Mouse (Mus musculus): ENCODE measurements around the gene Zfp119b. TPM values are rescaled to one million over a fixed set of nuclear protein-coding genes. Genes with fewer than 3 reads are reported as not detected.

Gene Zfp119b
- polyA plus RNA-seq, 1 experiment from 2014 or later: 6.2 TPM

DNA sequence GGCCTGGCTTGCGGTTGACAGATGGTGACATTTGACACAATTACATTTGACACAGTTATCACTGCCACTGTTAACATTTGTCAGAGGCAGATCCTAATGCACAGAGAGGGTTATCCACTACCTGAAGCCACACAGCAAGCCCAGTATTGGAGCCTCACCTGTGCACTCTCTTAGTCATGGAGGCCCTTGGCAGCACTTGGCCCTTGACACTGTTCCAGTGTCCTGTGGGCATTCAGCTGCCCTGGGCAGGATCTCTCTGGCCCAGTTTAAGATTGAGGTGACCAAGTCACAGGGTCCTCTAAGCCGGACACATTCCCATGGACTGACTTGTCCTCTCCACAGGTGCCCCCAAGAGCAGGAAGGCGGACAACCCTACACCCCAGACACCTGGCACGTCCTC is 17.9 kb upstream of the Zfp119b start:
- Histone ChIP-seq H3K9me3 (no peaks in the 10 kb centered on the region), H3K4me3 (no peak overlapping the region), H3K27ac (no peak overlapping the region), H3K4me2 (replicated peaks) (no peak overlapping the region), H3K27me3 (0 out of 2 replicates have a peak, but pooled peaks cover 6% of the 10 kb centered on the region), H3K9ac (no peak overlapping the region), H3K36me3 (peaks cover 40% of the 10 kb centered on the region), H3K4me1 (peaks cover 24% of the 10 kb centered on the region; the same call in 1 of the 2 replicates)
- ATAC-seq (ENCODE audit: insufficient number of reproducible peaks, insufficient read depth, low FRiP score, low TSS enrichment): no peak
- 90% methylated on average over 4 of the region's 4 CpGs for WGBS

DNA sequence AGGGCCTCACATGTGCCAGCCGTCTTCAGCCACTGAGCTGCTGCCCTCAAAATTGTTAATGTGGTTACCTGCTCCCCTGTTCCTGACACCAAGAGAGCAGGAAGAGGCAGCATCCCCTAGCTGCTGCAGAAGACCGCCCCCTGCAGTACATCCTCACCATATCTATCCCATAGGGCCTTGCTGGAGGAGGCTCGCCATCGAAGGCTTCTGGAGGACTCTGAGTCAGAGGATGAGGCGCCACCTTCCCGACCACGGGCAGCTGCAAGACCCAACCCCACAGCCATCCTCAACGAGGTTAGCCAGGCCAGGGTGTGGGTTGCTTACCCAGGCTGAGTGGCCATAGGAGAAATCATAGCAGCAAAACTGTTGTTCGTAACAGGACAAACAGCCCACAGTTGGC is 15.7 kb upstream of the Zfp119b start:
- no peak overlapping the region; the same call in 1 of the 2 replicates for H3K9ac ChIP-seq
- WGBS: 82% methylated on average over 9 of the region's 9 CpGs
- H3K9me3 ChIP-seq: no peaks in the 10 kb centered on the region
- no peak overlapping the region for H3K4me3 ChIP-seq
- H3K27me3 ChIP-seq: no peaks in the 10 kb centered on the region
- peaks cover 19% of the 10 kb centered on the region for H3K4me1 ChIP-seq
- H3K36me3 ChIP-seq: peaks cover 46% of the 10 kb centered on the region
- ATAC-seq (ENCODE audit: insufficient number of reproducible peaks, insufficient read depth, low FRiP score, low TSS enrichment): no peak
- no peak overlapping the region for H3K4me2 ChIP-seq (replicated peaks)
- H3K27ac ChIP-seq: no peak overlapping the region

DNA sequence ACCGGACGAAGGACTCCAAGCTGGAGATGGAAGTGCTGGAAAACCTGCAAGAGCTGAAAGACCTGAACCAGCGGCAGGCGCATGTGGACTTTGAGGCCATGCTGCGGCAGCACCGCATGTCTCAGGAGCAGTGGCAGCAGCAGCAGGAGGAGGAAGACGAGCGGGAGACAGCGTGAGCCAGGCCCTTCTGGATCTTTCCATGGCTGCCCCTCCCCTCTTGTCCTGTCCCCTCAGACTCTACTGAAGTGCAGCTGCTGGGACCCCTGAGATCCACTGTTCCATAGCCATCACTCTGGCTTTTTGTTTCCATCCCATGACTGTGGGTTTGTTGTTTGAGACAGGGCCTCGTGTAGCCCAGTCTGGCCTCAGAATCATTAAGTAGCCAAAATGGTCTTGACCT is 15.2 kb upstream of the Zfp119b start:
- Histone ChIP-seq H3K27me3 (no peaks in the 10 kb centered on the region), H3K9me3 (no peaks in the 10 kb centered on the region), H3K4me3 (no peak overlapping the region), H3K4me1 (peaks cover 17% of the 10 kb centered on the region), H3K27ac (no peak overlapping the region), H3K9ac (no peak overlapping the region), H3K4me2 (replicated peaks) (no peak overlapping the region), H3K36me3 (peaks cover 46% of the 10 kb centered on the region)
- no peak for ATAC-seq (ENCODE audit: insufficient number of reproducible peaks, insufficient read depth, low FRiP score, low TSS enrichment)
- 90% methylated on average over 10 of the region's 10 CpGs for WGBS

DNA sequence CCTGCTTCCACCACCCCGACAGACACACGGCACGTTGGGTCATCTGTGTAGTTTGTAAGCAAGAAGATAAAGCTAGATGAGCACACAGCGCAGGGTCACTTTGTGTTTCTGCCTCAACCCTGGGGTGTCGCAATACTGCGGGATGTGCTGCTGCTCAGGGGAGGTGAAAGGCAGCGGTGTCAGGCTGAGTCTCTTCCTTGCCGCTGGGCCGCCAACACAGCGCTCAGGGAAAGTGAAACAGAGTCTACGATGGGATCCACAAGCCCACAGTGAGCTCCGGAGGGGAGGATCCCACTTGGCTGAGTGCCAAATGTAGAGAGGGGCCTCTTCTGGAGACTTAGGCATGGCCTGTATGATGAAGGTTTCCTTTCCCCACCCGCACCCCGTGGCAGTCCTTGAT is 13.9 kb upstream of the Zfp119b start:
- H3K27ac ChIP-seq: no peak overlapping the region

DNA sequence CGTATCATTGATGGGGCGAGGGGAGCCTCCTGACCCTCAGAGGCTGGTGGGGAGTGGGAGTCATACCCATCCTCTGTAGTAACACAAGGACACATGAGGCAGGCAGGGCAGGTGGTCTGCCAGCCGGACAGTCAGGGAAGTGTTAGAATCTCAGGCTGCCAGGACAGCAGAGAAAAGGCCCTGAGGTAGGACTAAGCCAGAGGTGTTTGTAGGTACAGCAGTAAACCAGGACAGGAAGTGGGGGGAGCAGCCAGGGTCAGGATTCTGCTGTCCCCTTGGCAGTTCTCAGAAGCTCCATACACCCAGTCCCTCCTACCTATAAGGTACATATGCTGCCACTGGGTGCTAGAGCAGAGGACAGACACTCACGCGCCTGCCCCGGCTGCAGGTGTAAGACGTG is 12.3 kb upstream of the Zfp119b start:
- H3K27ac ChIP-seq: no peak overlapping the region
- H3K9ac ChIP-seq: no peak overlapping the region
- ATAC-seq (ENCODE audit: insufficient number of reproducible peaks, insufficient read depth, low FRiP score, low TSS enrichment): no peak
- H3K4me3 ChIP-seq: no peak overlapping the region
- H3K4me1 ChIP-seq: peaks cover 19% of the 10 kb centered on the region
- WGBS: 95% methylated on average over 7 of the region's 7 CpGs
- peaks cover 35% of the 10 kb centered on the region for H3K36me3 ChIP-seq
- no peak overlapping the region for H3K4me2 ChIP-seq (replicated peaks)
- H3K9me3 ChIP-seq: no peaks in the 10 kb centered on the region
- H3K27me3 ChIP-seq: no peaks in the 10 kb centered on the region

More for the DNA sequence above, 13.9 kb upstream of the Zfp119b start:
- H3K27me3 ChIP-seq: no peaks in the 10 kb centered on the region
- WGBS: 82% methylated on average over 14 of the region's 14 CpGs
- ATAC-seq (ENCODE audit: insufficient number of reproducible peaks, insufficient read depth, low FRiP score, low TSS enrichment): no peak
- H3K4me1 ChIP-seq: peaks cover 16% of the 10 kb centered on the region
- H3K36me3 ChIP-seq: peaks cover 46% of the 10 kb centered on the region
- no peak overlapping the region for H3K9ac ChIP-seq
- no peaks in the 10 kb centered on the region for H3K9me3 ChIP-seq
- no peak overlapping the region for H3K4me3 ChIP-seq
- no peak overlapping the region for H3K4me2 ChIP-seq (replicated peaks)

DNA sequence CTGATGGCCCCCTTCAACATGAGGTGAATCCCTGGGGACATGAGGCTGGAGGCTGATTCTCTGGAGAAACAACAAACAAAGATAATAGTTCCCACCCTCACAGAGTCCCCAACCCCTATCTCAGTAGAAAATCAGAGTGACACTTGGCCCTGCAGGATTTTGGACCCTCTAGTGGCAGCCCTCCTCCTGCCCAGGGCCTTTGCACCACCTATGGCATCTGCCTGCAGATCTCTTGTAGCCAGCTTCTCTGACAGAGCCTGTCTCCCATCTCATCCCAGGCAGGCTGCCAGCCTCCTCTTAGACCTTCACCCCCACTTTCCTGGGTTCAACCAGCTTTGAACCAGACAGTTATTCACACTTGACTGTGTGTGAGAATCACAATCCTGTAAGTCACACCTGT is 11.5 kb upstream of the Zfp119b start:
- Histone ChIP-seq H3K27me3 (no peaks in the 10 kb centered on the region), H3K9ac (no peak overlapping the region), H3K4me1 (peaks cover 21% of the 10 kb centered on the region), H3K27ac (no peak overlapping the region), H3K4me2 (replicated peaks) (no peak overlapping the region), H3K36me3 (peaks cover 28% of the 10 kb centered on the region), H3K9me3 (no peaks in the 10 kb centered on the region), H3K4me3 (no peak overlapping the region)
- no peak for ATAC-seq (ENCODE audit: insufficient number of reproducible peaks, insufficient read depth, low FRiP score, low TSS enrichment)

DNA sequence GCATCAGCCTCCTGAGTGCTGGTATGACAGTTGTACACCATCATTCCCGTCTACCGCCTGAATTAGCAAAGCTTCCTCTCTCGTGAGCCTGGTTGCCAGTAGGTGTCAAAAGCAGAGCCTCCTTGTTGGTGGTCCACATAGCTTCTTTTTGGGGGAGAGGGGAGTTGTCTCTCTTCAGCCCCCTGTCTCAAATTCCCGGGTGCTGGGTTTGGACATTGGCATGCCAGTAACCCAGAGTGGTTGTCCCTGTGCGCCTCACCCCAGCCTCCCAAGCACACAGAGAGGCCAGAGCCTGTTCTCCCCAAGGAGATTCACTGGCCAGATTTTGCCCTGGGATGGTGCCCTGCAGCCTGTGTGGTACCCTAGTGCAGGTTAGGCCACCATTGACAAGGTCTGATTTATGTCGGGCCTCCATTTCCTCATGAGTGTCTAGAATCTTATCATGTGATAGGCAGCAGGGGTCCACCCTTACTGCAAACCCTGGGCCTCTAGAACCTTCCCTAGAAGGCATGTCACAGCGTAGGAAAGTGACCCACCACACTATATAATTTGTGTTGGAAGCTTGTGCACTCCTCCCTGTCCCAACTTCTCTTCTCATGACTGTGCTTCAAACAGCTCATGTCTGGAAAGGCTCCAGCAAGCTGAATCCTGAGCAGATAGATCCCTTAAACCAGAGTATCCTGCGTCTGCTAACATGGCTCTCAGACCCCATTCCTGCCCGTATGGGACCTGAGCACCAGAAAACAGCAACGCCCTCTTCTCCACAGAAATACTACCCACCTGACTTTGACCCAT is 10.8 kb upstream of the Zfp119b start:
- no peak for ATAC-seq (ENCODE audit: insufficient number of reproducible peaks, insufficient read depth, low FRiP score, low TSS enrichment)
- H3K9me3 ChIP-seq: no peaks in the 10 kb centered on the region
- 79% methylated on average over 10 of the region's 10 CpGs for WGBS
- peak overlapping the region; percentile 41 for H3K4me3 ChIP-seq
- H3K27me3 ChIP-seq: peaks cover under 1% of the 10 kb centered on the region; the same call in 1 of the 2 replicates
- peak overlapping the region; percentile 92 for H3K27ac ChIP-seq
- H3K4me1 ChIP-seq: peaks cover 21% of the 10 kb centered on the region
- peak overlapping the region; percentile 74 for H3K4me2 ChIP-seq (replicated peaks)
- peaks cover 24% of the 10 kb centered on the region for H3K36me3 ChIP-seq
- 0 out of 2 replicates have a peak overlapping the region, but pooled peaks have one; percentile 12 for H3K9ac ChIP-seq

DNA sequence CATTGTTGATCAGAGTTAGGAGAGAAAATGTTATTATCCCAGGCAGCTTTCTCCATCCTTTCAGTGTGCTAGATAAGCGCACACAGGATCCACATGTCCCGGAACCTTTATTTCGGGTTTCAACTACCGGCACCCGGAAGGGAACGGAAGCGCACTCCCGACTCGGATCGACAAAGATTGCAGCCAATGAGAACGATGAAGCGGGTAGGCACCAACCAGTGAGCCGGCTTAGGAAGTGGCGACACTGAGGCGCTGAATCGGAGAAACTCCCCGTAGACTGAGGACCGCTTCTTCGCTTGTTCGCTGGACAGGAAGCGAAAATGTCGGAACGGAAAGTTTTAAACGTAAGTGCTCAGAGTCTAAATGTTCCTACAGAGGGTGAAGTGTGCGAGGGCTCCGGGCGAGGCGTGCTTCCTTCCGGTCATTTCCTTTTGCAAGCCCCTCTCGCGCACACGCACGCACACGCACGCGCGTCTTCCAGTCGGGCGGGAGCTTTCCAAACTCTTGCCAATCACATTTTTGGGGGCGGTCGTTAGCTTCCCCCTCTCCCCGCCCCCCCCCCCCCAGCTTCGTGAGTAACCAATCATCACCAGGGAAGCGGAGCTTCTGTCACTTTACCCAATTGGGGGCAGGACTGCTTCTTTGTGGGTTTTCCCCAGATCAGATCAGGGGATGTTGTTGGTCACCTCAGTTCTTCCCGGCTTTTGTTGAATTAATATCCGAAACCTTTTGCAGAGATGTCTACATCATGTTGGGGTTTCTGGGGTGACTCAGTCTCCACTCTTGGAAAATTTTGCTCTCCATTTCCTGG is 9.8 kb upstream of the Zfp119b start, which contains the start of gene Yju2:
TSS of gene Yju2 (plus strand) at position 182 of the 811 bp plus-strand sequence.
- Histone ChIP-seq H3K4me1 (peaks cover 21% of the 10 kb centered on the region), H3K9ac (peak within 1 kb of the TSS; percentile 58)
- peak; percentile 88 for ATAC-seq (ENCODE audit: insufficient number of reproducible peaks, insufficient read depth, low FRiP score, low TSS enrichment)

DNA sequence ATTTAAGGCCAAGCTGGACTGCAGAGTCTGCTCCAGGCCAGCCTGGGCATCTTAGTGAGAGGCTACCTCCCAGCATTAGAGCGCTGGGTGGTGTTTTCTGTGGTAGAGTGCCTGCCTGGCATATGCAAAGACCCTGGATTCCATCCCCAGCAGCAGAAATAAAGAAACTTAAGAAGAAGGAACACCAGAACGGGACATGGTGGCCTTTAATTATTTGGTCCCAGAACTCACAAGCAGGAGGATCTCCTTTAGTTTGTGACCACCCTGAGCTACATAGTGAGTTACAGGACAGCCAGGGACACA is 9.2 kb upstream of the Zfp119b start:
- peak overlapping the region; percentile 92 for H3K27ac ChIP-seq
- peaks cover 17% of the 10 kb centered on the region; the same call in 1 of the 2 replicates for H3K36me3 ChIP-seq
- peaks cover 21% of the 10 kb centered on the region for H3K4me1 ChIP-seq
- peak overlapping the region; percentile 41 for H3K4me3 ChIP-seq
- peak overlapping the region; percentile 74 for H3K4me2 ChIP-seq (replicated peaks)
- ATAC-seq (ENCODE audit: insufficient number of reproducible peaks, insufficient read depth, low FRiP score, low TSS enrichment): no peak
- H3K27me3 ChIP-seq: peaks cover 11% of the 10 kb centered on the region
- 22% methylated on average over 2 of the region's 2 CpGs for WGBS
- no peaks in the 10 kb centered on the region for H3K9me3 ChIP-seq
- H3K9ac ChIP-seq: peak overlapping the region; percentile 58

More for the DNA sequence above, 9.8 kb upstream of the Zfp119b start, which contains the start of gene Yju2:
- Histone ChIP-seq H3K4me2 (replicated peaks) (peak within 1 kb of the TSS; percentile 74), H3K27me3 (peaks cover 10% of the 10 kb centered on the region), H3K4me3 (peak within 1 kb of the TSS; percentile 41), H3K9me3 (no peaks in the 10 kb centered on the region), H3K36me3 (peaks cover 17% of the 10 kb centered on the region; the same call in 1 of the 2 replicates), H3K27ac (peak within 1 kb of the TSS; percentile 92)
- WGBS: under 1% methylated on average over 46 of the region's 46 CpGs

DNA sequence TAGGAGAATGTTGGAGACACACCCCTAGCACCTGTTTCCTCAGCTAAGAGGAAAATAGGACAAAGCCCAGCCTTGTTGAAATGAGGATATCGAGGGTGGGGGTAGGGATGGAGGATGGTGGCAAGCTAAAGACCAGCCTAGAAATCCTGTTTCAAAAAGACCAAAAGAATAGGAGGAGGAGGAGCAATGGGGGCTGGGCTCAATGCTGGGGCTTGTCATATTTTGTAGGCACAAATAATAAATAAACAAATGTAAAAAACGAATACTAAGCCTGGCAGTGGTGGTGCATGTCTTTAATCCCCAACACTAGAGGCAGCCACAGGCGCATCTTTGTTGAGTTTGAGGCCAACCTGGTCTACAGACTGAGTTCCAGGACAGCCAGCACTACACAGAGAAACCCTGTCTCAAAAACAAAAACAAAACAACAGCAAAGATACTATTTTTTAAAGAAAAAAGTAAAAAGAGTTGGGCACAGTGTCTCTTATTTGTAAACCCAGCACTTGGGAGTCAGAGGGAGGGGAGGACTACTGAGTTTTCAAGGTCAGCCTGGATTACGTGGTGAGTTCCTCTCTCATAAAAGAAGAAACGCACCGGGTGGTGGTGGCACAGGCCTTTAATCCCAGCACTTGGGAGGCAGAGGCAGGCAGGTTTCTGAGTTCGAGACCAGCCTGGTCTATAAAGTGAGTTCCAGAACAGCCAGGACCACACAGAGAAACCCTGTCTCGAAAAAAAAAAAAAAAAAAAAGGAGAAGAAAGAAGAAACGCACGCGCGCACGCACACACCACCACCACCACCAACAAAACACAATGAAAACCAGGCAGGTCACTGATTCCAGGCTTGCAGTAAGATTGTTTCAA is 8.7 kb upstream of the Zfp119b start:
- peaks cover 11% of the 10 kb centered on the region for H3K27me3 ChIP-seq
- WGBS: 78% methylated on average over 13 of the region's 13 CpGs
- H3K4me3 ChIP-seq: peak overlapping the region; percentile 41
- peaks cover 11% of the 10 kb centered on the region; the same call in 1 of the 2 replicates for H3K36me3 ChIP-seq
- peak overlapping the region; percentile 58 for H3K9ac ChIP-seq
- ATAC-seq (ENCODE audit: insufficient number of reproducible peaks, insufficient read depth, low FRiP score, low TSS enrichment): no peak
- peak overlapping the region; percentile 74 for H3K4me2 ChIP-seq (replicated peaks)
- peak overlapping the region; percentile 92 for H3K27ac ChIP-seq
- H3K4me1 ChIP-seq: peaks cover 18% of the 10 kb centered on the region
- H3K9me3 ChIP-seq: no peaks in the 10 kb centered on the region

DNA sequence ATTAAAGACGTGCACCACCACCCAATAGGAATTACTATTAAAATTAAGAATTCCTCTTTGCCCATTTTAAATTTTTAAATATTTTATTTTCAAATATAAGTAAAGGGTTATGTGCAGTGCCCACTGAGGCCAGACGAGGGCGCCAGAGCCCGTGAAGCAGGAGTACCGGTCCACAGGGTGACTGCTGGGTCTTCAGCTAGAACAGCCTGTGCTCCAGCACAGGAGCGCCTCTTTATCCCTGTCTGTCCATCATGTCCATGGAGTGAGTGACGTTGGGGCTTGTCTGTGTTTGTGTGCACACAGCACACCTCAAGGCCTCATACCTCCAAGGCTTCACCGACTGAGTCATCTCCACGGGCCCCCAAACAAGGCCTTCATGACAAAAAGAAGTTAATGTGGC is 7.9 kb upstream of the Zfp119b start:
- H3K4me1 ChIP-seq: peaks cover 18% of the 10 kb centered on the region
- no peak overlapping the region for H3K4me2 ChIP-seq (replicated peaks)
- peaks cover 11% of the 10 kb centered on the region for H3K27me3 ChIP-seq
- H3K9me3 ChIP-seq: no peaks in the 10 kb centered on the region
- H3K27ac ChIP-seq: no peak overlapping the region; the same call in 1 of the 2 replicates
- WGBS: 15% methylated on average over 9 of the region's 9 CpGs
- no peak for ATAC-seq (ENCODE audit: insufficient number of reproducible peaks, insufficient read depth, low FRiP score, low TSS enrichment)
- 0 out of 2 replicates have a peak, but pooled peaks cover 6% of the 10 kb centered on the region for H3K36me3 ChIP-seq
- no peak overlapping the region for H3K4me3 ChIP-seq
- H3K9ac ChIP-seq: no peak overlapping the region
